Mouse (Mus musculus) heart, adult 8-10 months (tissue): ENCODE measurements at regions not wholly inside any gene's neighbourhood (a gene's known extent, or its start where the extent isn't known, plus 50 kb on each side); places are given as distances from the start of the nearest gene placed in this dataset.

ENCODE experiments used
- DNase-seq: peaks from one replicate; pipeline ENCODE4 v3.0.0; 2022; ENCODE audit warnings: low spot score

GRCm38 (mm10) chr4:31612825-31613514, 350.9 kb upstream of the Map3k7 start:
- no peak for DNase-seq

GRCm38 (mm10) chr4:31617572-31617971, 346.3 kb upstream of the Map3k7 start:
- DNase-seq, result no peak

GRCm38 (mm10) chr4:31618026-31618425, 345.9 kb upstream of the Map3k7 start:
- no peak for DNase-seq

DNA sequence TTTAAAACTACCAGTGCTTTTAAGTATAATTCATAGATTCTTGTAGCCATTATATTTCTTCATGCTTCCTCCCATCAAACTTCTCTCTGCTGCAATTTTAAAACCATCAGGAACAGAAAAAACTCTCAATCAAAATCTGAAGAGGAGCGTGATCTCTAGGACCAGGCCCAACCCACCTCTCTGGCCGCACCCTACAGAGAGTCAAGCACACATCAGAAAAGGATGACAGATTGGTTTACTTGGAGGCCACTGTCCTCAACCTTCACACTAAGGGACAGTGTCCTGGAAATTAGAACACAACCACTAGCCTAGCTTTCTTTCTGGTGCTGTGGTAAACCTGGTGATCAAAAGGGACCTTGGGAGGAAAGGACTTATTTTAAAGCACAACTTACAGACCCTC, 342.7 kb upstream of the Map3k7 start:
- DNase-seq, result no peak

GRCm38 (mm10) chr4:31627053-31627452, 336.8 kb upstream of the Map3k7 start:
- peak; percentile 21 for DNase-seq

DNA sequence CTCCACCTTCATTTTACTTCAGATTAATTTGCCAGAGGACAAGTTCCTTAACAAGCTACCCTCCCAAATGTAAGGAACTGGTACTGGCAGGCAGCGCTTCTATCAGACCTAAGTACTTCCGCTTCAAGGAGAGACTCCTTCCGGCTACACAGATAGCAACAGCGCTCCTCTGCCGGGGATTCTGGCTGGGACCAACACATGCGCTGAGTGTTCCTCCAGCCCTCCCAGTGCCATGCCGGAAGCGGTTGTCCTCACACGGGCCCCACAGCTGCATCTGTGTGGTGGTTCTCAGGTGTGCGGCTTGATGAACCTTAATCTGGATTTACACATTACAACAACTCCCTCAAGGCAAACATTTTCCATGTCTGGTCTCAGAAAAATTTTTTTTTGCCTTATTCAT, 336.1 kb upstream of the Map3k7 start:
- peak; percentile 16 for DNase-seq

DNA sequence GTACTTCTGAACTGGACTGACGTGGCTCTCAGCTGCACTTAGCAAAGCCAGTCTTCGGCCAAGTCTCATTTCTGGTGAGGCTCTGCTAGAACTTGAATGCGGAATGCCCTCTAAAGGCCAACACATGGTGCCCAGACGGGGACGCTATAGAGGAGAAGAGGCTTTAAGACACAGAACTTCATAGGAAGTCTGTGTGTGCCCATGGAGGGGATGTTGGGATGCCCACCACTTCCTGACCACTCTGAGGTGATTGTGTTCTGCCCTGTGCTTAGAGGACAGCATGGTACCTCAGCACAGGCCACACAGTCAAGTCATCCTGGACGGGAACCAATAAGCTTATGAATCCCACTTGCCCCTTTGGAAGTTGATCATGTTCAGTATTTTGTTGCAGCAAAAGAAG, 325.3 kb upstream of the Map3k7 start:
- DNase-seq, result no peak

DNA sequence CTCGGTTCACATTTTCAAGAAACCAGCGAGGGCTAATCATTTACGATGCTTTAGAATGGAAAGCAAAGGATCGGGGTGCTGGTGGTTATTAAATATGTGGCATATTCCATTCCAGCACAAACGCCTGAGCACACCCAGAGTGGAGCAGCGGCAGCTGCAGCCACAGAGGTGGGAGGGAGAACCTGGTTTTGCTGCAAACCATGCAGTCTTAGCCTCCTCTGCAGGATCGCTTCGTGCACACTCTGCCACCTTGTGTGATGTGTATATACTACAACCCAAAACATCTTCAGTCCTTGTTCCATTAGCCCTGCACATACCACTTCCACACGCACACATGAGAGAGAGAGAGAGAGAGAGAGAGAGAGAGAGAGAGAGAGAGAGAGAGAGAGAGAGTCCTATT, 321.7 kb upstream of the Map3k7 start:
- peak; percentile 12 for DNase-seq

- peak; percentile 63 for DNase-seq
These were observed 321.2 kb upstream of the Map3k7 start for GRCm38 (mm10) chr4:31642593-31643290.

- DNase-seq, result no peak
These were observed 315.1 kb upstream of the Map3k7 start for GRCm38 (mm10) chr4:31648631-31649368.

DNA sequence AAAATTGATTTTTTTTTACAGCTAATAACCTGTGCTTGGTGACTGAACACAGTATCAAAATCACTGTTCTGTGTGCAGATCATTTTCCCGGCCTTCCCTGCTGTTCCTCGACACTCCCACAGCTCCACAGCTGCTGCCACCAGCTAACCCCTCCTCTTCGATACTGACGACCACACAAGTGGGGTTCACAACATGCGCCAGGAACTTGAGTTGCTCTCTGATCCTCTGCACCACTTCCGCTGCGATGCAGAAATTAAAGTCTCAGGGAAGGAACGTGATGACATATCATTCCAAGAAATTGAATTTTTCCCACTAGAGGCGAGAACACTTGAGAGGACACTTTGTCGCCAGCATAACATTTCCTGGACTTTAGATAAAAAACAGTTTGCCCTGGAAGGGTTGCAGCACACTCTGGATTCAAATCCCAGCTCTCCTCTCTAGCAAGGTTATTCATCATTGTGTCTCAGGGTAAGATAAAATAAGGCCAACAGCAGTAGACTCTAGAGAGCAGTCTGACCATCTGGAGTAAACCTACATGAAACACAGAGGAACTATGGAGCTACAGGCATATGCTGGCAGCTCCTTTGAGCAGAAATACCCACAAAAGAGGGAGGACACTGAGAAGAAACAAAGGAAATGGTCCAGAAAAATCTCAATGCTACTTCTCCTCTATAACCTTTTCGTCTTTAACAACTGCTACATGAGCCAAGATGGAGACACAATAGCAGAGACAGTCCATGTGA, 308.4 kb upstream of the Map3k7 start:
- DNase-seq, result no peak

GRCm38 (mm10) chr4:31656111-31656510, 307.8 kb upstream of the Map3k7 start:
- DNase-seq, result no peak

GRCm38 (mm10) chr4:31658820-31659219, 305.1 kb upstream of the Map3k7 start:
- no peak for DNase-seq

- no peak for DNase-seq
These were observed 303.0 kb upstream of the Map3k7 start for GRCm38 (mm10) chr4:31660896-31661295.

- DNase-seq, result no peak
These were observed 292.2 kb upstream of the Map3k7 start for GRCm38 (mm10) chr4:31671530-31672170.

GRCm38 (mm10) chr4:31672171-31672841, 291.6 kb upstream of the Map3k7 start:
- DNase-seq, result no peak

GRCm38 (mm10) chr4:31672842-31673171, 291.1 kb upstream of the Map3k7 start:
- DNase-seq, result no peak

- no peak for DNase-seq
These were observed 284.8 kb upstream of the Map3k7 start for GRCm38 (mm10) chr4:31679007-31679590.

DNA sequence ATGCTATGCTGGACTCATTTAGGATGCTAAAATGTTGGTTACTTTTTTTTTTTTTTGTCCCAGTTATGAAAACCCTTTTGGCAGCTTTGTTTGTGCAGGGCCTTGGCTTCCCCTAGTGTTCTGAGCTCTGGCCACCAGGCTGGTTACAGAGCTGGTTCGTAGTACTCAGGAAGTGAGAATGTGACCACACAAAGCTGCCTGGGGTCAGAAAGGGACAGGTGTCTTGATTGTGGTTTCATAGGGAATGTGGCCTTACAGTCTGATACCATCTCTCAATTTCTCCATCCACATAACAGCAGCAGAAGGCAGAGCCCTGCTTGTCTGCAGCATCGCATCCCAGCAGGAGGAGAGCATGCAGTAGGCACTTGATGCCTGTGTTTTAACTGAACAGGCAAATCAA, 282.9 kb upstream of the Map3k7 start:
- DNase-seq, result no peak

DNA sequence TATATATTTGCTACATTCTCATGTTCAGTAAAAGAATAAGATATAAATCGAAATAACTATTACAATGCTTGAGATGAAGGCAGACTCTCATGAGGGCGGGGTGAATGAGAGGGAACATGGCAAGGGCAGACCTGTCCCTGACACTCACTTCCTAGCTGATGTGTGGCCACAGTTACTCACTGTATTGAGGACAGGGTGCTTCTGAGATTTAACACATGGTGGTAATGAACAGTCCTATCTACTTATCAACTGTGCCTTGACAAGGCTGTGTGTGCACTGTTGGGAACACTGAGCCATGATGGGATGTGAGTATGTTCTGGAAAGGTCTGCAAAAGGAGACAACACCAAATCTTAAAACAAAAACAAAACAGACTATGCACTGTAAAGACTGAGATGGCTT, 274.8 kb upstream of the Map3k7 start:
- no peak for DNase-seq
